Mouse (Mus musculus) CD8-positive naive resting alpha-beta T cell, adult 2 months (primary cell): ENCODE measurements around the gene 1700086D15Rik.

ENCODE experiments used
- DNase-seq, 2 experiments: peaks; one replicate each; pipeline ENCODE4 v3.0.0; 2022; ENCODE audit warnings: low read depth in 2 of 2, low spot score in 2 of 2

The 1700086D15Rik gene

DNA sequence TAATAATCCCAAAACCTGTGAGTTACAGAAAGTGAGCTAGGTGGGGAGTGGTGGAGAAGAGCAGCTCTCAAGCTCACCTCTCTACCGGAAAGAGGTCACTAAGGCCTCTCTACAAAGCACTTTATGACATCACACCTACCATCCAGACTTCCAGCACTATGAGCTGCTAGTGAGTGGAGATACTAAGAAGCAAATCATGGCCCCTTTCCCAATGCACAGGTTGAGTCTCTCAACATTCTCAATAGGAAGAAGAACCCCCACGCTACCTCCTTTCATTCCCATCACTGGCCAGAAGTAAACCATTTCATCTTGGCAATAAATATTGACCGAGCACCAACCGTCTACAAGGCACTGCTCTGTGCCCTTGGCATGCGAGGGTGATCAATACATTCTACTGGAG lies at the start of gene 1700086D15Rik:
1700086D15Rik (minus strand) TSS at position 101 of the 400 bp plus-strand sequence.
- DNase-seq, result no peak

GRCm38 (mm10) chr11:65209441-65209840 lies 49.8 kb upstream of the 1700086D15Rik start:
- DNase-seq, result no peak

- DNase-seq, result no peak
These were observed 45.6 kb upstream of the 1700086D15Rik start for GRCm38 (mm10) chr11:65205306-65205705.

- DNase-seq, result no peak
These were observed 45.0 kb upstream of the 1700086D15Rik start for GRCm38 (mm10) chr11:65204651-65205050.

DNA sequence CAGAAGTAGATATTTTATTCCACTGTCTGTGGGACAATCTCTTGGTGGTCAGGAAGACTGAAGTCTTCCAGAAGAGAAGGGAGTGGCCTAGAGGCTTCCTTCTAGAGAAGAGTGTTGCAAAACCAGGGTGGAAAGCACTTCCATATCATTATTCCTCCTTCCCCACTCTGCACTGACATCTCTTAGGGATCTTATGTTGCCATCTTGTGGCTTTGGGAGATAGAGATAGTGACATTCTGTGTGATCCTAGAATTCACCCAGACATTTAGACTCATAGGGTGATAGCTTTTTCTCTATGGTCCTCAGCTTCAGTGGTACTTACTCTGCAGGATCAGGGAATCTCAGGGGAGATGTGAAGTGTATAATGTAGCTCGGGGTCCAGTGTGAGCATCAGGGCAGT lies 43.3 kb upstream of the 1700086D15Rik start:
- no peak for DNase-seq

GRCm38 (mm10) chr11:65202236-65202635 lies 42.5 kb upstream of the 1700086D15Rik start:
- DNase-seq, result no peak

DNA sequence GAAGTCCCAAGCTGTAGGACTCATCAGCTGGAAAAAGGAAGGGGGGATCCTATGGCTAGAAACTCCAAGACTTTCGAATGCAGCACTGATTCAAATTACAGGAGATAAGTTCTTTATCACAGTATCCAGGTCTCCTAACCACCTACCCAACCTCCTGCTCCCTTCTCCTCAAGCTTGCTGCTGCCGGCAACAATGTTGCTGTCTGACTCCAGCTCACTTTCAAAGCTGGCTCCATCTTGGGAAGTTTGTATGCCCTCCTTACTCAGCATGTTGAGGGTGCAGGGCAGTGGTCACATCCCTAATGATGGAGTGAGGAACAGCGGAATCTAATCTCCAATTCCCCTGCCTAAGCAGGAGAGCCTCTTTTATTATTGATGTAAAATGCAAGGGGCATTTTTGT lies 38.3 kb upstream of the 1700086D15Rik start:
- DNase-seq, result no peak

DNA sequence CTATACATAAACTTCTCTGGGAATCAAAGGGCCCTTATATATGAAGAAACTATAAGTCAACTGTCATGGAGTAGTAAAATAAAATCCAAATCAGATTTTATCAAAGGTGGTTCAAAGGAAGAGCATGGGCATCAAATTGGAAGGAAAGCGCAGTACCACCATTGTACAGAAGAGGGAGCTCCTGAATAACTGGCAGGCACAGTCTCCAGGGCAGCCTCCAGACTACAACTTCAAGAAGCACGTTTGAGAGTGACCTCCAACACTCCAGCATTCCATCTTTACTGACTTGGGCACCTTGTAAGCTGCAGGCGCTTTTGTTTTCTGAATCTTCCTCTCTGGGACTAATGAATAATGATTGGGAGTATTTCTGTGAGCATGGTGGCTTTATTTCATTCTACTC lies 37.6 kb upstream of the 1700086D15Rik start:
- no peak for DNase-seq

GRCm38 (mm10) chr11:65186974-65187373 lies 27.3 kb upstream of the 1700086D15Rik start:
- no peak for DNase-seq

DNA sequence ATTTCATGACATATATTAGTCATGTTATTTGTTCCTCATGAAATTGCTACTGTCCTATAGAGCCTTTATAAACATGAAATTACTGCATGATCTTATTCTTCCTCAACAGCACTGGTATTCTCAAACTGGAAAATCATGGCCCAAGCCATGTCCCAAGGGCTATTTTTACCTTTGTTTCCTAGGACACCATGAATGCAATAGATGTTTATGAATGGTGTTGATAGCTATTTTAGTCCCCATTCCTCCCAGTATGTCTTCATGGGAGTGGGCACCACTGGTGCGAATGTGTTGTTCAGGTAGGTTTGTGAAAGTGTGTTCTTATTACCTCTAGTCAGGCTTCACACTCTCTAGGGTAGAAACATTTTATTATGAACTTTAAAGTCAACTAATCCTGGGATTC lies 25.4 kb upstream of the 1700086D15Rik start:
- DNase-seq, result no peak

DNA sequence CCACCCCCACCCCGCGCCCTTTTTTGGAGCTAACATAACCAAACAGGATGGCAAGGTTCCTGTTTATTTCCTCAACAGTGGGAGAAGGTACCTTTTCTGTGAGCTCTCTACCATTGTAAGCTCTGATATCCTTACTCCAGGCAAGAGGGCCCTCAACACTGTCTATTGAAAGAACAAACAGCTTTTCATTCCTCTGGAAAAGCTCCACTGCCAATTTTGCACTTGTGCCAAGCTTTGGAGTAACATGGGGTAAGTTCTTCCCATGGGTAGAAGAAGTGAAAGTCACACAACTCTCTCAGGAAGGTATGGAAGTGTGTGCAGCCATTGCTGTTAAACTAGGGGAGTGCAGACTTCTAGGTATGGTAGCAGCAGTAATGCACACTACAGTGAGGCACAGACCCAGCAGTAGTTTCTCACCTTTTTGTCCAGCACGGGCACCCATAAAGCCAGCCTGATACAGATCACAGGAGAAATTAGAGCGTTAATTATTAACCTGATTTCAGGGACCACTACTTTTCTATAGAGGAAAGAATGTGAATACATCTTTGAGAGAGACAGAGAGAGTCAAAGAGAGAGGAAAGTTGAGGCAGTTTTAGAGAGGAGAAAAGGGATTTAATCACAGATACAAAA lies 10.5 kb upstream of the 1700086D15Rik start:
- no peak for DNase-seq

- no peak for DNase-seq
These were observed 3.1 kb upstream of the 1700086D15Rik start, which contains the start of gene Arhgap44 for GRCm38 (mm10) chr11:65162767-65163120. TSS of gene Arhgap44 (minus strand) at chr11:65162961.

GRCm38 (mm10) chr11:65161881-65162766 lies 2.4 kb upstream of the 1700086D15Rik start:
- no peak for DNase-seq

- no peak for DNase-seq
These were observed 1.5 kb upstream of the 1700086D15Rik start for GRCm38 (mm10) chr11:65160991-65161880.

DNA sequence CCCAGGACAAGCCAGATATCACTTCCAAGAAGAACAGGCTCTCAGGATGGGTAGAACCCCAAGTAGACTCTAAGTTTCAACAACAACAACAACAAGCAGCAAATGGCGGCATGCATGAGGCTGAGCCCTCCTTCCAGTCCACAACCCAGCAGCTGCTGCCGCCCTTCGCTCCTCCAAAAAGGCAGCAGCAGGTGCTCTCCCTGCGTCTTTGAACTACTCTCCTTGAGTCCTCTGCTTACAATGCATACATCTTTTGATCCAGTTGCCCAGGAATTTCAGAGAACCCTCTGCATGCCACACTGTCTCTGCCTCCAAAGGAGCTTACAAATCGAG lies 1.1 kb downstream of the 1700086D15Rik start:
- DNase-seq, result no peak

GRCm38 (mm10) chr11:65157966-65158657 lies 1.6 kb downstream of the 1700086D15Rik start:
- no peak for DNase-seq

DNA sequence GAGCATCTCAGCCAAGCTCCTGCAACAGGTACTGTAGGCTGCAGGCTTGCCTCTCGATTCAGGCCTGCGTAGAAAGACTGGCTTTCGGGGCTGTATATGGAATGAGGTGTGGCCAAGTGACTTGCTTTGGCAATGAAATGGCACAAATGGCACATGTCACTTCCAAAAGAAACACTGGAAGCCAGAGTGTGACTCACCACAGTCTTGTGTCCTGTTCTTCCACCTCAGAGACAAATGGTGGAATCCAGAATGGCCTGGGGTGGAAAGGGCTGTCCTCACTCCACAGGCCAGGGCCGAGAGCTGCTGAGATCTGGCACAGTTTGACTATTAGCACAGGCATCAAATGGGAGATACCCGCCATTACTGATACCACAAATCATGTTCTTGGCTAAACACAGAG lies 6.7 kb downstream of the 1700086D15Rik start:
- DNase-seq, result no peak

- DNase-seq, result no peak
These were observed 11.2 kb downstream of the 1700086D15Rik start for GRCm38 (mm10) chr11:65148441-65148840.

DNA sequence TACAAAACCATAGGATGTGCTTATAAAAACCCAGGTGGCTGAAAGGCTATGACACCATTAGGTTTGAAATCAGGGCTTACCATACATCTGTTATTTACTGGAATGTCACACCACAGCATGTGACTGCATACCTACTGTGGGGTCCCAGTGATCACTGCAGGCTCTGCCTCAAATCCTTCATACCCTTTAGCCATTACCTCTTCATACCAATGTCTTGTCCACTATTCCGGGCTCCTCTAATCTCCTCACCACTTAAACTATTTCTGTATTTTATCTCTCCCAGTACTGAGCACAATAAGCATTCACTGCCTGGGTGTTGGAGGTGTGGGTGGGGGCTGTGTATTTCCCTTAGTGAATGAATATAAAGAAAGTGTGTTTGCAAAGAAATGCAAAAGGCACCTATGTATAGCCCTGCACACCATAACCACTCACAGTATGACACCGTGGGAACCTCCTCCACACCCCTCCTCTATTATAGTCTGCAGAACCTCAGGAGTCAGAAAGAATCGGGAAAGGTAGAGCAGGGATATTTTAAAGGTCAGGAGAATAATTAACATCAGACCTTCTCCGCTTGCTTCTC lies 16.8 kb downstream of the 1700086D15Rik start:
- DNase-seq, result no peak

GRCm38 (mm10) chr11:65139030-65139429 lies 20.7 kb downstream of the 1700086D15Rik start:
- no peak for DNase-seq
